Mouse (Mus musculus) colon, adult 2 months (tissue): Measurements from ENCODE around the gene Pycard. TPM values are rescaled to one million over a fixed set of nuclear protein-coding genes. Genes with fewer than 3 reads are reported as not detected.

ENCODE experiments used
- polyA plus RNA-seq: library from polyadenylated mRNA; depleted of rRNA; stranded (reverse); fragments of >200 nt; gene quantifications from 2 replicates; pipeline ENCODE4 v1.2.3, GENCODE M21; 2012; rRNA removed

Pycard gene
- polyA plus RNA-seq = 407 and 442 TPM in 2 replicates

GRCm38 (mm10) chr7:127993341-127993977 is at the start of gene Pycard:
Gene Pycard, minus strand, starts transcription at chr7:127993867.

GRCm38 (mm10) chr7:128003688-128004087 is 10.0 kb upstream of the Pycard start, which contains the start of gene Trim72:
Gene Trim72, plus strand, starts transcription at chr7:128003949.

GRCm38 (mm10) chr7:127967004-127967921 is 26.4 kb downstream of the Pycard start, which contains the start of gene Fus:
Gene Fus, plus strand, starts transcription at chr7:127967457.

GRCm38 (mm10) chr7:127946470-127947023 is 47.1 kb downstream of the Pycard start, which contains the start of gene Prss36:
Gene Prss36, minus strand, starts transcription at chr7:127946725.

Other genes with a start within 250 kb of the Pycard start
- 47.9 and 56.8 TPM in 2 replicates for gene Fbxl19, start 249.3 kb downstream of the Pycard start, polyA plus RNA-seq
- gene Orai3, start 224.1 kb downstream of the Pycard start, polyA plus RNA-seq = 35.4 and 46.9 TPM in 2 replicates
- gene Setd1a, start 217.2 kb downstream of the Pycard start, polyA plus RNA-seq = 8.2 and 9.2 TPM in 2 replicates
- 0.86 TPM in 1 of 2 replicates, not detected in the other for gene Gm49388, start 208.3 kb downstream of the Pycard start, polyA plus RNA-seq
- gene Hsd3b7, start 193.3 kb downstream of the Pycard start, polyA plus RNA-seq = 64.8 and 84.2 TPM in 2 replicates
- 61.1 and 76.4 TPM in 2 replicates for gene Stx4a, start 169.6 kb downstream of the Pycard start, polyA plus RNA-seq
- 3.9 and 4.8 TPM in 2 replicates for gene Stx1b, start 169.3 kb downstream of the Pycard start, polyA plus RNA-seq
- 20.2 and 20.8 TPM in 2 replicates for gene Zfp646, start 117.6 kb downstream of the Pycard start, polyA plus RNA-seq
- gene Zfp668, start 117.0 kb downstream of the Pycard start, polyA plus RNA-seq = 6.5 and 7.7 TPM in 2 replicates
- gene Prss53, start 102.9 kb downstream of the Pycard start, polyA plus RNA-seq = 5.0 and 5.2 TPM in 2 replicates
- gene Gm21974, start 98.4 kb downstream of the Pycard start, polyA plus RNA-seq = not detected in 2 replicates
- 136 and 159 TPM in 2 replicates for gene Vkorc1, start 98.2 kb downstream of the Pycard start, polyA plus RNA-seq
- gene Bckdk, start 89.8 kb downstream of the Pycard start, polyA plus RNA-seq = 74.3 and 95.0 TPM in 2 replicates
- gene Kat8, start 81.4 kb downstream of the Pycard start, polyA plus RNA-seq = 9.7 and 12.9 TPM in 2 replicates
- gene Prss8, start 63.8 kb downstream of the Pycard start, polyA plus RNA-seq = 119 and 136 TPM in 2 replicates
- 7.5 and 10.7 TPM in 2 replicates for gene Prss36, start 47.1 kb downstream of the Pycard start, polyA plus RNA-seq
- gene Fus, start 26.4 kb downstream of the Pycard start, polyA plus RNA-seq = 156 and 158 TPM in 2 replicates
- gene Trim72, start 10.1 kb upstream of the Pycard start, polyA plus RNA-seq = 18.5 and 21.0 TPM in 2 replicates
- 4.3 and 4.7 TPM in 2 replicates for gene Itgam, start 68.8 kb upstream of the Pycard start, polyA plus RNA-seq
- 0.10 TPM in 1 of 2 replicates, not detected in the other for gene Gm49368, start 68.8 kb upstream of the Pycard start, polyA plus RNA-seq
- gene Itgax, start 135.7 kb upstream of the Pycard start, polyA plus RNA-seq = 3.5 and 3.6 TPM in 2 replicates
- 0.09 and 0.17 TPM in 2 replicates for gene Itgad, start 160.5 kb upstream of the Pycard start, polyA plus RNA-seq
- gene Cox6a2, start 212.5 kb upstream of the Pycard start, polyA plus RNA-seq = 0.26 and 1.3 TPM in 2 replicates
- gene Armc5, start 243.5 kb upstream of the Pycard start, polyA plus RNA-seq = 39.7 and 47.0 TPM in 2 replicates
- gene 9130023H24Rik, start 244.2 kb upstream of the Pycard start, polyA plus RNA-seq = 1.8 and 2.3 TPM in 2 replicates